Comparison of ENCODE assay signal across 9 mouse cellular contexts in the genomic region with DNA sequence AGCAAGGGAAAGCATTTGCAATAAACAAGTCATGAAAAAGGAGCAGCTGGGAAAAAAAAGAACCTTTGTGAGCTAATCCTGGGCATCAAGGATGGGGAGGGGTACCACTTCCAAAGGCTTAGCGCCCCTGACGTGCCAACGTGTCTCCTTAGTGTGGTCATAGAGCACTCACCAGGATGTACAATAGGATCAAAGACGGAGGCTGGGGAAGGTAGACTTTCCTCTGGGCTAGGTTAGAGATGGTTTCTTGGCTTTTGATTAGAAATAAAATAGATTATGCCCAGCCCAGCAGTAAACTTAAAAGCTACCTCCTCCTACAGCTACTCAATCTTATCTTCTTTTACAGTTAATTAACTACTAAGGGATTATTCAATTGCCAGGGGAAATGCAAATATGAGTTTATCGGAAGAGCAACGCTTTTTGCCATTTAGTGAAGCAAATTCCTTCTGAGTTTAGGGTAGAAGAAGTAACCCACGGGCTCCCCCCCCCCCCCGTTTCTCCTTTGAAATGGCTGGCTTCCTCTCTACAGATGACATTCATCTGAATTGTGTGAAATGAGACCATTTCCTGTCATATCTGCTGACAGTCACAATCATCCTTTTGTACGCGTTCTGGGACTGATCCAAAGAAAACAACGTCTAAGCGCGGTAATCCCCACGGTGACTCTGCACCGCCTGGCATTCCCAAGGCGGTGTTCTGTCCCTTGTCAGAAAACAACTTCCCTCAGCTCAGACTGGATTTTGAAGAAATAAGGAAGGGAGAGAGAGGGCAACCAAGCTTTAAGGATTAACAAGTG.
A peak's percentile ranks its signal among the peaks of the same experiment; 100 is the strongest.
DNase-seq lines count a peak whose midpoint lies in the region; ATAC-seq lines count a peak whose summit lies in the region.
"Had no signal": no experiment of that assay in that cellular context is flagged by ENCODE, and none has a peak within 500 bp of the region (broad histone marks: within the 10 kb centered on the region; RNA-seq: fewer than 3 reads in every experiment).

No protein-coding gene starts in this region.

- no peak overlapping the region for H3K9ac ChIP-seq in embryonic facial prominence, embryonic 13.5 days
- H3K9ac ChIP-seq in hindbrain, embryonic 14.5 days, result no peak overlapping the region
- H3K9ac ChIP-seq: limb, embryonic 13.5 days had no signal

- no peaks in the 10 kb centered on the region for H3K27me3 ChIP-seq in embryonic facial prominence, embryonic 13.5 days
- no peaks in the 10 kb centered on the region for H3K27me3 ChIP-seq in hindbrain, embryonic 14.5 days (ENCODE audit: control insufficient read depth, insufficient read depth, low read length)
- H3K27me3 ChIP-seq: limb, embryonic 13.5 days had no signal

- H3K27ac ChIP-seq in embryonic facial prominence, embryonic 13.5 days, result peak overlapping the region; percentile 51; the same call in 1 of the 2 replicates
- peak overlapping the region; percentile 45; the same call in 1 of the 2 replicates for H3K27ac ChIP-seq in hindbrain, embryonic 14.5 days
- peak overlapping the region; percentile 51 for H3K27ac ChIP-seq in macrophage
- H3K27ac ChIP-seq: limb, embryonic 13.5 days had no signal

- no peaks in the 10 kb centered on the region for H3K79me2 ChIP-seq in macrophage (ENCODE audit: inconsistent target)

- 0 out of 2 replicates have a peak, but pooled peaks cover 5% of the 10 kb centered on the region for H3K4me1 ChIP-seq in embryonic facial prominence, embryonic 13.5 days
- H3K4me1 ChIP-seq in hindbrain, embryonic 14.5 days (replicated peaks; ENCODE audit: control insufficient read depth, insufficient read depth, low read length), result peaks cover 7% of the 10 kb centered on the region; the same call in 1 of the 2 replicates

- H3K9me3 ChIP-seq in embryonic facial prominence, embryonic 13.5 days, result no peaks in the 10 kb centered on the region
- H3K9me3 ChIP-seq in hindbrain, embryonic 14.5 days (ENCODE audit: control insufficient read depth, low read length), result no peaks in the 10 kb centered on the region
- H3K9me3 ChIP-seq: limb, embryonic 13.5 days had no signal

- WGBS in embryonic facial prominence, embryonic 13.5 days, result 54% methylated on average over 16 of the region's 16 CpGs
- 55% methylated on average over 16 of the region's 16 CpGs for WGBS in hindbrain, embryonic 14.5 days
- 71% methylated on average over 16 of the region's 16 CpGs for WGBS in macrophage (ENCODE audit: missing documents)

- no peak overlapping the region for H3K4me2 ChIP-seq in embryonic facial prominence, embryonic 13.5 days
- H3K4me2 ChIP-seq in hindbrain, embryonic 14.5 days (replicated peaks), result no peak overlapping the region
- H3K4me2 ChIP-seq: limb, embryonic 13.5 days had no signal

- no peak for ATAC-seq in embryonic facial prominence, embryonic 13.5 days (ENCODE audit: insufficient number of reproducible peaks, insufficient read depth, low FRiP score, low TSS enrichment, low read depth)
- ATAC-seq in hindbrain, embryonic 14.5 days (ENCODE audit: low FRiP score), result peak; percentile 28; the same call in 1 of the 2 replicates
- ATAC-seq in erythroid progenitor cell, adult 5-6 weeks (replicated peaks; ENCODE audit: low FRiP score, poor library complexity, severe bottlenecking), result no peak

- H3K4me3 ChIP-seq in embryonic facial prominence, embryonic 13.5 days, result no peak overlapping the region
- H3K4me3 ChIP-seq in hindbrain, embryonic 14.5 days (replicated peaks; ENCODE audit: low read length), result no peak overlapping the region
- H3K4me3 ChIP-seq in macrophage (ENCODE audit: inconsistent target), result no peak overlapping the region
- H3K4me3 ChIP-seq: limb, embryonic 13.5 days had no signal

- peaks cover 54% of the 10 kb centered on the region for H3K36me3 ChIP-seq in embryonic facial prominence, embryonic 13.5 days
- H3K36me3 ChIP-seq in hindbrain, embryonic 14.5 days (replicated peaks; ENCODE audit: control insufficient read depth, insufficient read depth), result peaks cover 49% of the 10 kb centered on the region
- peaks cover 39% of the 10 kb centered on the region; the same call in 1 of the 2 replicates for H3K36me3 ChIP-seq in macrophage (ENCODE audit: inconsistent target)

- peak; percentile 28 for DNase-seq in kidney, adult 11 months
- DNase-seq in kidney, adult 18-20 months, result no peak
- no peak for DNase-seq in hindbrain, embryonic 14.5 days (ENCODE audit: low spot score)
- DNase-seq in right cerebral cortex, adult 18-20 months, result no peak
- no peak for DNase-seq in natural killer cell, adult 2 months (ENCODE audit: low spot score in 2 of 2)
